Mouse (Mus musculus) erythroid progenitor cell, adult 5-6 weeks (primary cell): ENCODE results near the gene Slc50a1. TPM values are rescaled to one million over a fixed set of nuclear protein-coding genes. Genes with fewer than 3 reads are reported as not detected.

ENCODE experiments used
- ATAC-seq: replicated peaks from 2 replicates; pipeline ENCODE4 v1.8.0; 2016; ENCODE audit warnings: moderate number of reproducible peaks, mild to moderate bottlenecking, moderate TSS enrichment, inconsistent platforms; ENCODE audit not compliant: poor library complexity, low FRiP score, severe bottlenecking
- total RNA-seq, 2 experiments: library from RNA; stranded (forward) in 1 of 2; stranded (reverse) in 1 of 2; fragments of 150-400 nt in 1 of 2; fragments of 186-747, 209-891 nt in 1 of 2; gene quantifications; 2 replicates each; pipeline versions ENCODE4 v1.2.3 to v1.2.4; 2015 to 2017; ENCODE audit warnings: low replicate concordance in 2 of 2

Slc50a1 gene
- total RNA-seq, 2 experiments from 2014 or later: 9.7 to 35.6 TPM

DNA sequence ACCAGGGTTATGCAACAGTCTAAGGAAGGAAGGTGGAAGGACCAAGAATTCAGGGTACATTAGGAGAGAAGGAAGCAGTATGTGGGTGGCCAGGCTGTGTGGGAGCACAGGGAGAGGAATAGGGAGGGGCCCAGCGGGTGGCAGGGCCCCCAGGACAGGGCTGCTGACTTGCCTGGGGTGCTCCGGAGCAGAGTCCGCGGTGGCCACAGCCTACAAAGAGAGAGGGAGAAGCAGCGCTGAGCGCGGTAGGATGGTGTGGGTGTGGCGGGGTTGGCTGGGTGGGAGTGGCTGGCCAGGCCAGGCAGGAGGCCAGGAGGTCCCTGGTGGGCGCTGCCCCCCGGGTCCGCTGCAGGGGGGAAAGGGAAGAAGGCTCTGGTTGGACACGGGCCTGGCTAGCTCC lies 31.9 kb downstream of the Slc50a1 start:
- no peak for ATAC-seq

DNA sequence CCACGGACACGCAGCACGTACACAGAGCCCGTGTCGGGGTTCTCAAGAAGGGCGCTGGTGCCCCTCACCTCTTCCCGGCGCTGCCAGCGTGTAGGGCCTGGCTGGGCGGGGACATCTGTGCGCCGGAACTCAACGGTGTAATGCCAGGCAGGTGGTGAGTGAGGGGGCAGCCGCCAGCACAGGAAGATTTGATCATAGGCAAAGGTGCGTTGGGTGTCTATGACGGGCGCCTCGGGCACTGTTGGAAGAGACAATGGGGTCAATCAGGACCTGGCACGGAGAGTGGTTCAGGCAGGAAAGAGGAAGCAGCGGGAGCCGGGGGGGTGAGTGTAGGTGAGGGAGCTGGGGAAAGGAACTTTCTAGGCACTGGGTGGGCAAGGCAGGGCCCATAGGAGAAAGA lies 32.7 kb downstream of the Slc50a1 start:
- no peak for ATAC-seq

DNA sequence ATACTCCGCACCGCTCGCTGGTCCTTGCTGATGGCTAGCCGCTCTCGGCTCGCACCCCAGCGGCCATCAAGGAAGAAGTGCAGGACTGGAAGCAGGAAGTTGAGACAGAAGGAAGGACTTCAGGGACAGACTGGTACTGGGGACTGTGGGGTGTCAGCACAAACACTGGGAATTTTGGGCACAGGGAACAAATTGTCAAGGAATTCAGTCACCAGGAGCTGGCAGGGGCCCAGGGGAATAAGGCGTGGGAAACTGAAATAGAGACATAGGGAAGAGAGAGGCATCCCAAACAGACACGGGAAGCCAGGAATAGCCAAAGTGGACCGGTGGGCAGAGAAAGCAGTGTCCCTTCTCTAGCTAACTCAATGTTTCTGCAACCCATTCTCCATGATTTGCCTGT lies 33.9 kb downstream of the Slc50a1 start:
- ATAC-seq: no peak

DNA sequence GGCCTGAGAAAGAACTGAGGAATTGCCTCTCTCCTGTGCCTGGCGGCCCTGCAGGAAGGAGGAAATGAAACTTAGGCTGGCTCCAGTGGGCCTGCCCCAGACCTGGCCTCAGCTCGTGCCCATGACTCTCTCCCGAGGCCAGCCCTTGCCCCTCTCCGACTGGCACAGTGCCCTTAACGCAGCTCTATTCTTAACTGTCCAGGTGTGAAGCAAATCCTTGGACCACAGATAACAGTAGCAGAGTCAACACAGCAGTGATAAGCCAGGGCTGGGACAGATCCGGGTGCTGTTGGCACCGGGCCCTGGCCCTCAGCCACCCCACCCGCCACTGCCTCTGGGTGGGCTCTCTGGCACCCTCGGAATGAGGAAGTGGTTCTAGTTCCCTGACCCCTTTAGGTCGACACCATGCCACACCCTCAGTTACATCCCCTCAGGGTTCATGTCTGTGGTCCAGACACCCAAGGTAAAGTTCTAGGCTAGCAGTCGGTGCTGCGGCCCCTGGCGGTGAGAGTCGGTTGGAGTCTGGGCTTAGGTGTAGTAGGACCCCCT lies 36.7 kb downstream of the Slc50a1 start:
- ATAC-seq: no peak

DNA sequence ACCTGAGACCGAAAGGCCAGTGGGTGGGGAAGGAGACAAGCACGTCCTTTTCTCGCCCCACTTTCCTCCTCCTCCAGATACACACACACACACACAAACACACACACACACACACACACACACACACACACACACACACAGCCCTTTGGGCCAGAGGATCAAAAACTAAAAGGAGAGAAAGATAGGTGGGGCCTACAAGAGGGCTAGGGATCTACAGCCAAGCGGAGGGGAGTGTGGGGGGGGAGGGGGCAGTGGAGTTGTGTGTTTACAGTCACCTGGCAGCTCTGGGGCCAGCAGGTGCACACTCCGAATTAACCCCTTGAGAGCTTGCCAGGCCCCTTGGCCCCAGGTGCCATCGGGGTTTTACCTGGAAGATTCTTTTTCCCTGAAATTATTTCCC lies 37.8 kb downstream of the Slc50a1 start:
- no peak for ATAC-seq

DNA sequence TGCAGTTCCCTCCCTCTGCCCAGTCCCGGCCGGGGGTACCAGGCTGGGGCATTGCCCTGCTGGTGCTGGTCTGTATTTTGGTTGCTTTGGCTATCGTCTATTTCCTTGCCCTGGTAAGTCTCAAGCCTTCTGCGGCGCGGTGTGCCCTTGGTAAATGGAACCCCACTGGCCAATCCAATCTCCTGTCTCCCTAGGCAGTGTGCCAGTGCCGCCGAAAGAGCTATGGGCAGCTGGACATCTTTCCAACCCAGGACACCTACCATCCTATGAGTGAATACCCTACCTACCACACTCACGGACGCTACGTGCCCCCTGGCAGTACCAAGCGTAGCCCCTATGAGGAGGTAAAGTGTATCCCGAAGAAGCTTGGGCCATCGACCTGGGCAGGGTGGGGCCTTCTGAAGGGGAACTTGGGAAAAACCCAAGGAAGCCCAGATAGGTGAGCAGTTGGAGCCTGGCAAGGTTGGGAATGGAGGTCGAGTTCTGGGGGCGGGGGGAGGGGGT lies 38.5 kb downstream of the Slc50a1 start:
- ATAC-seq: no peak

DNA sequence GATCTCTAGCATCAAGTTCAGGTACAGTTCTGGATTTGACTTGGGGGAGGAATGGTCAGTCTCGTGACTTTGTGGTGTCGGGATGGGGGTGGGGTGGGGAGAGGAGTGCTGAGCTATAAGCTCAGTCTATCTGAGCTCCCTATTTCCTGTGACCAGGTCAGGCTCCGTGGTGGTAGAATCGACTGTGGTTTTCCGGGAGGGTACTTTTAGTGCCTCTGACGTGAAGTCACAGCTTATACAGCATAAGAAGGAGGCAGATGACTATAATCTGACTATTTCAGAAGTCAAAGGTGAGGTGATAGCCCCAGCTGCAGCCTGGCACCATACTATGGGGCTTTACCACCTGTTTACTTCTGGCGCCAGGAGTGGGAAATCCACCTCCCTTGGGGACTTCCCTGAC lies 39.0 kb downstream of the Slc50a1 start:
- no peak for ATAC-seq

DNA sequence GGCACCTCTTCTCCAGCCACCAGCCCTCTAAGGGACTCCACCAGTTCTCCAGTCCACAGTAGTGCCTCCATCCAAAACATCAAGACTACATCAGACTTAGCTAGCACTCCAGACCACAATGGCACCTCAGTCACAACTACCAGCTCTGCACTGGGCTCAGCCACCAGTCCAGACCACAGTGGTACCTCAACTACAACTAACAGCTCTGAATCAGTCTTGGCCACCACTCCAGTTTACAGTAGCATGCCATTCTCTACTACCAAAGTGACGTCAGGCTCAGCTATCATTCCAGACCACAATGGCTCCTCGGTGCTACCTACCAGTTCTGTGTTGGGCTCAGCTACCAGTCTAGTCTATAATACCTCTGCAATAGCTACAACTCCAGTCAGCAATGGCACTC lies 39.8 kb downstream of the Slc50a1 start:
- ATAC-seq: no peak

DNA sequence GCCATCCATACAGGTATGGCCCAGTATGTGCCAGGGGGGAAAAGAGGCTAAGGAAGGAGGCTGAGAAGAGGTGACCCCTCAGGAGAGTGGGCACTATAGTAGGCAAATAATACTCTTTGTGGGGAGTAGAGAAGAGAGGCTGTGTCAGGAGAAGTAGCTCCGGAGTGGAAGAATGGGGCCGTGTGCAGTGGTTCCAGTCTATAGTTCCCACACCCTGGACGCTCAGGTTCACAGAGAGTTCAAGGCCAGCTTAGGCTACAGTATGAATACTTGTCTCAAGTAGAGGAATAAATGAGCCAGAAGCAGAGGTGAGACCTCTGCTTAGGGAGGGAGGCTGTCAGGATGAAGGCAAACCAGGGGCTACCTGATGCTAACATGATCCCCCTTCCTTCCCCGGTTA lies 41.1 kb downstream of the Slc50a1 start:
- no peak for ATAC-seq

DNA sequence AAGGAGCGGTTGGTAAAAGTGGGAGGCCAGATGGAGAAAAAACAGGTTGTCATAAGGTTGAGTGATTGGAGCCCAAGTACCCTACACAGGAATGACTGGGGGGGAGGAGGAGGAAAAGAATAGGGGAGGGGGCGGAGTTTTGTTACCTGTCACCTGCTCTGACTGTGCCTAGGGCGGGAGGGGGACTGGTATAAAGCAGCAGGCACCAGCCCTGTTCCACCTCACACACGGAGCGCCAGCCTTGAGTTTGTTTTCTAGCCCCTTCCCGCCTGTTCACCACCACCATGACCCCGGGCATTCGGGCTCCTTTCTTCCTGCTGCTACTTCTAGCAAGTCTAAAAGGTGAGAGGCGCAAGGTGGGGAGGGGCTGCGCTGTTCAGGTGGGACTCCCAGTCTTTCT lies 41.5 kb downstream of the Slc50a1 start, which contains the start of gene Muc1:
TSS of gene Muc1 (plus strand) at position 222 of the 400 bp plus-strand sequence.
- ATAC-seq: no peak

DNA sequence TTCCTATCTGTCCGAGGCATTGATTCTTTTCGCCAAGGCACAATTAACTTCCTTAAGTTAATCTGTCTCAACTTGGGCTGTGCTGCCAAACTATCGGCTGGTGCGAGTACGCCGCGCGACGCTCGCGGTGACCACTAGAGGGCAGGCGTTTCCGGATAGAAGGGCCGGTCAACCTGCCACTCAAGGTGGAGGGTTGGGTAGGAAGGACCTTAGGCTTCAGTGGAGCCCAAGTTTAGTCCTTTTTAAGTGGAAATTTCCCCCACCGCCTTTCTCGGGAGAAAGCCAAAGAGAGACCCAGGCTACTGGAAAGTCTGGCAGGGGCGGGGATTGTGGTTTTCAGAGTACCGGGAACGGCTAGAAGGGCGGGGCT lies 42.2 kb downstream of the Slc50a1 start:
- peak; percentile 76 for ATAC-seq

DNA sequence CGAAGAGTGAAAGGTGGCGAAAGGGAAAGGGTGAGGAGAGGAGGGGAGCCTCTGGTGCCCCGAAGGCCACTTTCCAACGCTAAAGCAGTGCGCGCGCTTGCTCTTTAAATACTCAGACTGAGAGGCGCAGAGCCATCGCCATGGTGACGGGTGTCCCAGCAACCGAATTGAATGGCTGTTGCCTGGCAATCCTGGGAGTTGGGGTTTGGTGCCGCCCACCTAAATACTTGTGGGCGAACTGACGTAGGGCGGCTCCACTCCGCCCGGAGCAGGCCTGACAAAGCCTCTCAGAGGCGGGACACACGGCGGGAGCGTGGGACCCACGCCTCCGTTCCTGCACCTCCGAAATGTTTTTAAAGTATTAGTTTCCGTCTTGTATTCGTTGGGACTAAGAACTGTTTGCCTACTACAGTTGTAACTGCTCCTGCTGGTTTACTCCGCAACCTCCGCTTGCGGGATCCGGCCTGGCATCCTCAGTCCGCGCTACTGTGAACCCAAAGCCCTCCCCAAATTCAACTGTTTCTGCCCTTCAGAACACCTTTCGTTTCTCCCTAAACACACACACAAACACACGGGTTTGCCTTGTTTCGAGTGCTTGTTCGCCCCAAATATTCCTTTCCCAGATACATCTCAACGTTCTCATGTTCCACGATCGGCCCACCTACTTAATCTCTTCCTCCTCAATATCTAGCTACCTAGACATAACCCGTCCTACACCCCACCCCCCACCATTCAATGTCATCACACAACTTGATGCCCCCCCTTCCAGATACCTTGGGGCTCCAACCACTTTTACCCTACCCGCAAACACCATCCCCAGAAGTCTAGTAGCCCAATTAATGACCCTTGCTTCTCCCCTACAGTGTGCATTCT lies 42.8 kb downstream of the Slc50a1 start:
- ATAC-seq: no peak

DNA sequence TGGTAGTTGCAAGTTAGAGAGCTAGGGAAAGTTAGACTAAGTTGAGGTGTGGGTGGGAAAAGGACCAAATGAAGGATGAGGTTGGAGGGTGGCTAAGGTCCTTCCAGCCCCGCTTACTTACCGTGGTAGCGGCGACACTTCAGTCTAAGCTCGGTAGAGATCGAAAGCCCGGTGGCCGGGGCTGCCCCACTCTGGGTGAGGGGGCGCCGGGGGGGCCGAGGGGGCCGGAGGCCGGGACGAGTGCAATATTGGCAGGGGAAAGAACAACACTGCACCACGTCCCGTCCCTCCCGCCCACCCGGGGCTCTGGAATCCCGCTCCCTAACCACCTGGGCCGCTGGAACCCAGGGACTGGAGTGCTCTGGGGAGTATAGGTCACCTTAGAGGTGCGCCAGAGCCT lies 43.5 kb downstream of the Slc50a1 start, which contains the start of gene Mtx1:
TSS of gene Mtx1 (minus strand) at position 189 of the 400 bp plus-strand sequence.
- ATAC-seq: no peak

DNA sequence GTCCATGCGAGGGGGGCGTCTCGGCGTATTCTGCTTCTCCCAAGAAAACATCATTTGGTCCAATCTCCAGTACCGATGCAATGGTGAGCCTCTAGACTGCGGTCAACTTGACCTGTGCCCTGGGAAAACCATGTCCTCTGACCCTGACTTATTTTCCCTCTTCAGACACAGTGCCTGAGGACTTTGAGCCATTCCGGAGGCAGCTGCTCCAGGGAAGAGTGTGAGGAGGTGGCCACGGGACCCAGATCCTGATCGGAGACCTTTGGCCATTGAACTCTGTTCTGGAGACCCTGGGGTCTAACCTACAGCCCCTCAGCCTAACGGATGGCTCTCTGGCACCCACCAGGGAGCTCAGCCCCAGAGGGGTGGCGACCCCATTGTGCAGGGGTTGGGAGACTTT lies 44.0 kb downstream of the Slc50a1 start:
- ATAC-seq: no peak

DNA sequence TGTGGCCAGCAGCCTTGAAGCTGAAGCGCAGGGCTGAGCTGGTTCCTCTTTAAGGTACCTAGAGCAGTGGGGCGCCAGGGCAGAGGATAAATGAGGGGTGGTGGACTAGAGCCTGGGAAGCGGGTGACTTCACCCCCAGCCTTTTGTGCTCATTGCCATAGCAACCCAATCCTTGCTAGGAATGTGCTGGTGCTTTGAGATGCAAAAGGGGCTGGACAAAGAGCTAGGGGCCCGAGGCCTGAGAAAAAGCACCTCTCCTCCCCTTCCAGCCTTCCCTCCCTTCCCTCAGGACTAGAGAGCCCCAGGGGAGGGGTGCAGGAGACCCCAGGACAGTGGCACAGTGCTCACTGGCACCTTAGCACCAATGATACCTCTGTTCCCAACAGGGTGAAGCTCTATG lies 44.5 kb downstream of the Slc50a1 start:
- no peak for ATAC-seq

DNA sequence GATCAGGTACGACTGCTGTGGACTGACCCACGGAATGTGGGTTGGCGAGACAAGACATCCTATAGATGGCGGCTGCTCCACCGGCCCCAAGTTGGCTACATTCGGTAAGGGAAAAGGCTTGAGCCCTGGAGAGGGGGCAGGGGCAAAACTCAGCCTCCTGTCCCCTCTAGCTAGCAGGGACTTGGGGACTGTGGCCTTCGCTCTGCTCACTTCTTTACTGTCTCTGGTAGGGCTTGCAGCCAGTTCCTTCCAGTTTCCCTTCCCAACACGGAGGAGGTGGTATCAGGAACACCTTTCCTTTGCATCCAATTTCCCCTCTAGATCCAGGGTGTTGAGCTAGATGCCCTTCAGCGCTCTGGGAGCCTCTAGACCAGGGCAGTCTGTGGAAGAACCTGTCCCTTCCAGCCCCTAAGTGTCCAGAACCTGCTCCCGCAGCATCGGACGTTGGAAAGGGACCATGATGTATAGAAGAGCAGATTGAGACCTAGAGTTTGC lies 45.0 kb downstream of the Slc50a1 start:
- no peak for ATAC-seq

DNA sequence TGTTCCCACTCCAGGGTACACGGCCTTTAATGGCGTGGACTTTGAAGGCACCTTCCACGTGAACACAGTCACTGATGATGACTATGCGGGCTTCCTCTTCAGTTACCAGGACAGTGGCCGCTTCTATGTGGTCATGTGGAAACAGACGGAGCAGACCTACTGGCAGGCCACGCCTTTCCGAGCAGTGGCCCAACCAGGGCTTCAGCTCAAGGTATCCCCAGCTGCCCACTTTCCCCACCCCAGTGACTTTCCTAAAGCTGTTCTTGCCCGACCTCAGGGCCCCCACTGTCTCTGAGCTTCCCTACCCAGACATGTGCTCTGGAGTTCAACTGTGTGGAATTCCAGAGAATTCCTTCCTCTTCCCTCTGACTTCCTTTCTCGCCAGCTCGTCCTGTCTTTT lies 45.6 kb downstream of the Slc50a1 start:
- no peak for ATAC-seq

DNA sequence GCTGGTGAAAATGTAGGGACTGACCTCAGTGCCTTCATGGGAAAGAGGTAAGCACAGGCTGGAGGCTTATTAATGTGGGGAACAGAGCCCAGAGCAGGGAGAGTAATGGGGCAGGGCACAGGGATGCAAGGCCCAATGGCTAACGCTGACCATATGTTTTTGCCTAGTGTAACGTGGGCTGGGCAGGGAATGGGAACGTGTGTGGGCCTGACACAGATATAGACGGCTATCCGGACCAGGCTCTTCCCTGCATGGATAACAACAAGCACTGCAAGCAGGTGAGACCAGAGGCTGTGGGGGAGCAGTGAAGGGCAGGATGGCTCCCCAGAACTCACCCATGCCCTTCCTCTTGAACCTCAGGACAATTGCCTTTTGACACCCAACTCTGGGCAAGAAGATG lies 49.2 kb downstream of the Slc50a1 start:
- ATAC-seq: no peak

DNA sequence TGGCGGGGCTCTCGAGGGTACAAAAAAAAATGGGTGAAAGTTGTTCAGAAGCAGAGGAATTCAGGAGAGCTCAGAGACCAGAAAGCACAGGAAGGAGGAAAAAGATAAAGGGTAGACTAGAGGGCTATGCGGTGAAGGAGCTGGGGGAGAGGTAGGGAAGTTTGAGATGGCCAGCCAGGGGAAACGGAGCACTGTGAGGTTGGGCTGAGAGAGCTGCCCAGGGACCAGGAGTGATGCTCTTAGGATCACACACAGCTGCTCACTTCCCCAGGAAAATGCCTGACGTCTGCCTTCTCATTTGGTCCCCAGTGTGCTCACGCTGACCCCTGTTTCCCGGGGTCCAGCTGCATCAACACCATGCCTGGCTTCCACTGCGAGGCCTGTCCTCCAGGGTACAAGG lies 50.8 kb downstream of the Slc50a1 start:
- ATAC-seq: no peak

DNA sequence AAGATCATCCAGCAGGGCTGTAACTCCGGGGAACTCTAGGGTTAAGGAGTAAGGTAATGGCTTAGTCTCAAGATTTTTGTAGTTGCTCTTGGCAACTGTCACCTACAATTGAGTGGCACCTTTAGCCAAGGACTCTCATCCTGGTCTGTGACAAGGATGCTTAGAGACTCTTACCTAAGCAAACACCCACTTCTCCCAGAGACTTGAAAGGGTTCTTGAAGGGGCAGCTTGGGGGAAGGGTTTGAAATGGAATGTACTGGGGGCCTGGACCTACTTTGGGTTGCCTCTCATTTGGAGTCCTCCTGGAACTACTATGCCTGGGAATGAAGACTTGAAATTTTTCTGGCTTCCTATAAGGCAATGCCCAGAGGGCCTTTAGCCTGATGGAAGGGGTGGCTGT lies 52.1 kb downstream of the Slc50a1 start:
- ATAC-seq: no peak
